8 mouse cellular contexts compared by ENCODE assay signal in the genomic region with DNA sequence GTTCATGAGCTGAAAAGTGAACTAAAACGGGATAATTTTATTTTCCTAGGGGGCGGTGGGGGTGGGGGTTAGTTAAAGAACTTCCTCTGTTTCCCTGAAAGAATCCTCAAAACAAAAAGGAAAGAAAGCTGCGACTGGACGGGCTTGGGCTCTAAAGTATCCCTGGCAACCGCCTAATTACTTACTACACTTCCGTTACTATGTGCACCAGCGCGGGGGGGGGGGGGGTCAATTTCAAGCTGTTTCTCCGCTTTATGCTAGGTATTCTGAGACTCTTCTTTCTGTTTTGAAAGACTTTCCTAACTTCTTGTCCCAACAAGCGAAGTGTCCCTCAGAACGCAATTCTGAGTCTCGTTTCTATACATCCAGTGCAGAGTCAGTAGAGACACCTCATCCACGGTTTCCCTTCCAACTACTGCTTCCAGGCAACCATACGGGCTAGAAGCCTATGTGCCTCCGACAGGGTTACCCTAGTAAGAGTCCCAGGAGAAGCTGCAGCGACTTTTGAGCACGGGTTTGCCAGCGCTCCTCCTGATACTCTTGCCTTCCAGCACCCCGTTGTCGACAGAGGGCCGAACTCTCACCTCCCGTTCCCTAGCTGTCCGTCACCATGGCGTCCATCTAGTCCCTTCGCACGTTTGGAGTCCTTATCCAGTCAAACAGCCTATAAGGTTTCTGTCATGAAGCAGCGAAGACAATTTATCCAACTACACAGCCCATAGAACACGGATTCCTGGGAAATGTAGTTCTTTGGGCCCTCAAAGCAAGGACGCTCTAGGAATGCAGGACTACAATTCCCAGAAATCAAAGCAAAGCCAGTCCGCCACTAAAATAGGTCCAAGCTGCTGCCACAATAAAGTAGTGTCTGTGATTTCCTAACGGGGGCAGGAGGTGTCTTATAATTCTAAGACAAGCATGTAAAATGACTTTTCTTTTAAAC. TPM values are rescaled to one million over a fixed set of nuclear protein-coding genes. Genes with fewer than 3 reads are reported as not detected.
DNase-seq lines count a peak whose midpoint lies in the region; ATAC-seq and TF ChIP-seq lines count a peak whose summit lies in the region.

No protein-coding gene starts in this region.

- no peak for TF ChIP-seq EP300 in MEL (IDR thresholded peaks at IDR 0.05; ENCODE audit: low read depth in 1 of 2, low read length in 2 of 2)

- H3K9ac ChIP-seq in MEL (ENCODE audit: control insufficient read depth, low read depth, low read length, poor library complexity, severe bottlenecking) = peak overlapping the region; percentile 75
- H3K9ac ChIP-seq in forebrain, embryonic 14.5 days (ENCODE audit: low read length) = peak overlapping the region; percentile 70
- H3K9ac ChIP-seq in neural tube, embryonic 15.5 days (replicated peaks) = peak overlapping the region; percentile 76

- peak overlapping the region; percentile 62 for H3K4me2 ChIP-seq in forebrain, embryonic 14.5 days (ENCODE audit: low read length)
- H3K4me2 ChIP-seq in neural tube, embryonic 15.5 days = peak overlapping the region; percentile 72

- peak; percentile 96 for DNase-seq in MEL (ENCODE audit: low read depth, low spot score)
- peak; percentile 99 for DNase-seq in forebrain, embryonic 14.5 days (ENCODE audit: low spot score)
- DNase-seq in heart, postnatal 14 days = peak; percentile 65 to 80
- peak; percentile 94 for DNase-seq in layer of hippocampus, adult 11-12 months (ENCODE audit: low spot score)
- peak; percentile 84 to 93 for DNase-seq in lung, adult 18-20 months
- peak; percentile 54 for DNase-seq in urinary bladder, adult 2 months (ENCODE audit: low spot score)

- no peak for TF ChIP-seq CTCF in MEL (IDR thresholded peaks at IDR 0.05 in 2 of 3, conservative IDR thresholded peaks at IDR 0.05 in 1 of 3; ENCODE audit: control insufficient read depth in 1 of 3, insufficient read depth in 1 of 3, low read depth in 2 of 3, low read length in 3 of 3, poor library complexity in 1 of 3, severe bottlenecking in 1 of 3)

- no peak for TF ChIP-seq RAD21 in MEL (IDR thresholded peaks at IDR 0.05; ENCODE audit: low read depth, low read length)

- peak; percentile 33 to 78; a peak in 2 of 4 replicates for TF ChIP-seq POLR2A in MEL (IDR thresholded peaks at IDR 0.05; ENCODE audit: control insufficient read depth in 1 of 2, insufficient read depth in 1 of 2, low read depth in 1 of 2, low read length in 2 of 2, poor library complexity in 1 of 2)

- ATAC-seq in cerebellum, adult (ENCODE audit: insufficient number of reproducible peaks, low FRiP score, low TSS enrichment) = peak; percentile 99
- peak; percentile 99 for ATAC-seq in forebrain, embryonic 14.5 days
- peak; percentile 98 for ATAC-seq in neural tube, embryonic 15.5 days (ENCODE audit: low FRiP score)

- H3K4me3 ChIP-seq in MEL (ENCODE audit: control insufficient read depth in 1 of 2, insufficient read depth in 1 of 2, low read depth in 2 of 2, low read length in 2 of 2) = peak overlapping the region; percentile 72 to 83
- H3K4me3 ChIP-seq in forebrain, embryonic 14.5 days (ENCODE audit: low read depth, low read length) = peak overlapping the region; percentile 58
- H3K4me3 ChIP-seq in neural tube, embryonic 15.5 days (replicated peaks) = peak overlapping the region; percentile 83

- peaks cover 2 to 7% of the 10 kb centered on the region in 2 experiments; a peak in 3 of 4 replicates for H3K4me1 ChIP-seq in MEL (ENCODE audit: control insufficient read depth in 1 of 2, insufficient read depth in 2 of 2, low read length in 2 of 2)
- H3K4me1 ChIP-seq in forebrain, embryonic 14.5 days (ENCODE audit: control insufficient read depth, insufficient read depth, low read length) = peaks cover 7% of the 10 kb centered on the region; the same call in 1 of the 2 replicates
- peaks cover 12% of the 10 kb centered on the region; the same call in 1 of the 2 replicates for H3K4me1 ChIP-seq in neural tube, embryonic 15.5 days

- peak overlapping the region; percentile 29 for H3K27ac ChIP-seq in MEL (ENCODE audit: control insufficient read depth, low read depth, low read length)
- peak overlapping the region; percentile 89 for H3K27ac ChIP-seq in forebrain, embryonic 14.5 days (ENCODE audit: low read depth, low read length)
- H3K27ac ChIP-seq in neural tube, embryonic 15.5 days (replicated peaks) = peak overlapping the region; percentile 97

- under 1% methylated on average over 31 of the region's 31 CpGs for WGBS in forebrain, embryonic 14.5 days
- 1% methylated on average over 31 of the region's 31 CpGs for WGBS in neural tube, embryonic 15.5 days

- H3K36me3 ChIP-seq in MEL (ENCODE audit: control insufficient read depth in 1 of 2, insufficient read depth in 2 of 2, low read length in 2 of 2) = peaks cover 0 to 10% of the 10 kb centered on the region in 2 experiments; a peak in 2 of 4 replicates
- H3K36me3 ChIP-seq in forebrain, embryonic 14.5 days (ENCODE audit: control insufficient read depth, insufficient read depth, low read length) = no peaks in the 10 kb centered on the region
- no peaks in the 10 kb centered on the region for H3K36me3 ChIP-seq in neural tube, embryonic 15.5 days

- peaks cover 0 to 2% of the 10 kb centered on the region in 2 experiments; a peak in 2 of 4 replicates for H3K27me3 ChIP-seq in MEL (ENCODE audit: control insufficient read depth in 1 of 2, insufficient read depth in 2 of 2, low read length in 2 of 2)
- no peaks in the 10 kb centered on the region for H3K27me3 ChIP-seq in forebrain, embryonic 14.5 days (replicated peaks; ENCODE audit: control insufficient read depth, insufficient read depth, low read length)
- H3K27me3 ChIP-seq in neural tube, embryonic 15.5 days (replicated peaks) = no peaks in the 10 kb centered on the region

- H3K79me2 ChIP-seq in MEL (ENCODE audit: control insufficient read depth, insufficient read depth, low read length, poor library complexity) = no peaks in the 10 kb centered on the region

- intact Hi-C loops in heart, postnatal 14 days (cut with DNase I) = no loop called here

- no peaks in the 10 kb centered on the region for H3K9me3 ChIP-seq in MEL (replicated peaks; ENCODE audit: insufficient read depth, low read length)
- H3K9me3 ChIP-seq in forebrain, embryonic 14.5 days (replicated peaks; ENCODE audit: control insufficient read depth, low read length) = no peaks in the 10 kb centered on the region
- no peaks in the 10 kb centered on the region for H3K9me3 ChIP-seq in neural tube, embryonic 15.5 days (replicated peaks)

TF ChIP-seq in MEL, 35 proteins besides CTCF, POLR2A, EP300 and RAD21 (continues in another document):
- TF ChIP-seq GATA1 (IDR thresholded peaks at IDR 0.05; ENCODE audit: low read depth, low read length) = peak; percentile 45; the same call in 1 of the 2 replicates
- no peak for TF ChIP-seq UBTF (IDR thresholded peaks at IDR 0.05; ENCODE audit: borderline replicate concordance, insufficient read depth, low read depth, low read length)
- TF ChIP-seq NELFE (IDR thresholded peaks at IDR 0.05; ENCODE audit: low read depth, low read length) = peak; percentile 61
- TF ChIP-seq KAT2A (conservative IDR thresholded peaks at IDR 0.05; ENCODE audit: low read depth, low read length) = peak; percentile 97
- no peak for TF ChIP-seq ZMIZ1 (IDR thresholded peaks at IDR 0.05; ENCODE audit: low read depth, low read length)
- TF ChIP-seq HCFC1 (IDR thresholded peaks at IDR 0.05; ENCODE audit: low read depth, low read length) = peak; percentile 100
- TF ChIP-seq JUND (IDR thresholded peaks at IDR 0.05; ENCODE audit: low read depth, low read length) = no peak
- TF ChIP-seq TBP (IDR thresholded peaks at IDR 0.05; ENCODE audit: low read depth, low read length) = peak; percentile 79; the same call in 1 of the 2 replicates
- TF ChIP-seq ZC3H11A (IDR thresholded peaks at IDR 0.05; ENCODE audit: low read depth, low read length) = no peak
- TF ChIP-seq ELF1 (IDR thresholded peaks at IDR 0.05; ENCODE audit: low read depth, low read length) = peak; percentile 42; the same call in 1 of the 2 replicates
- no peak for TF ChIP-seq ZNF384 (IDR thresholded peaks at IDR 0.05; ENCODE audit: low read depth, low read length)

RNA-seq across cellular contexts. Expression of a gene that starts 4.0 kb away (rescaled TPM):
- total RNA-seq in MEL (2012; rRNA removed) = not detected in 2 replicates
- not detected for polyA plus RNA-seq in MEL (2012; ENCODE audit: insufficient read depth in 1 of 2, insufficient read length in 2 of 2, low read depth in 1 of 2, low replicate concordance in 2 of 2, missing spikeins in 1 of 2)
- 0.14 TPM in 1 of 2 replicates, not detected in the other for polyA plus RNA-seq in forebrain, embryonic 14.5 days (2014; fragmentation: Nextera tagmentation; extraction: Ambion mirVana)
- 1 to 10 TPM in 1 of 2 experiments, under 1 TPM in 1; 0.14 to 2.4 TPM for total RNA-seq in heart, postnatal 14 days (2021)
- 13.1 TPM in 1 of 2 replicates, not detected in the other for polyA plus RNA-seq in neural tube, embryonic 15.5 days (2015; fragmentation: Nextera tagmentation; extraction: Ambion mirVana)
- polyA plus RNA-seq in urinary bladder, adult 2 months (2012; rRNA removed) = 0.04 and 0.06 TPM in 2 replicates

RNA-seq across cellular contexts. Expression of a gene that starts 20.7 kb away (rescaled TPM):
- total RNA-seq in MEL (2012; rRNA removed) = under 0.01 TPM in 1 of 2 replicates, not detected in the other
- polyA plus RNA-seq in MEL (2012; ENCODE audit: insufficient read depth in 1 of 2, insufficient read length in 2 of 2, low read depth in 1 of 2, low replicate concordance in 2 of 2, missing spikeins in 1 of 2) = not detected
- 0.07 and 0.13 TPM in 2 replicates for polyA plus RNA-seq in forebrain, embryonic 14.5 days (2014; fragmentation: Nextera tagmentation; extraction: Ambion mirVana)
- 10 to 100 TPM in 1 of 2 experiments, 1 to 10 TPM in 1; 1.1 to 29.2 TPM for total RNA-seq in heart, postnatal 14 days (2021)
- 0.04 and 11.6 TPM in 2 replicates for polyA plus RNA-seq in neural tube, embryonic 15.5 days (2015; fragmentation: Nextera tagmentation; extraction: Ambion mirVana)
- not detected in 2 replicates for polyA plus RNA-seq in urinary bladder, adult 2 months (2012; rRNA removed)

RNA-seq across cellular contexts. Expression of a gene that starts 20.8 kb away (rescaled TPM):
- total RNA-seq in MEL (2012; rRNA removed) = 30.6 and 31.2 TPM in 2 replicates
- 10 to 100 TPM in 1 of 2 experiments, not detected in 1; 22.4 TPM for polyA plus RNA-seq in MEL (2012; ENCODE audit: insufficient read depth in 1 of 2, insufficient read length in 2 of 2, low read depth in 1 of 2, low replicate concordance in 2 of 2, missing spikeins in 1 of 2)
- polyA plus RNA-seq in forebrain, embryonic 14.5 days (2014; fragmentation: Nextera tagmentation; extraction: Ambion mirVana) = 50.2 and 58.8 TPM in 2 replicates
- 10 to 100 TPM; 69.2 to 69.8 TPM for total RNA-seq in heart, postnatal 14 days (2021)
- 50.1 and 53.8 TPM in 2 replicates for polyA plus RNA-seq in neural tube, embryonic 15.5 days (2015; fragmentation: Nextera tagmentation; extraction: Ambion mirVana)
- polyA plus RNA-seq in urinary bladder, adult 2 months (2012; rRNA removed) = 44.8 and 54.1 TPM in 2 replicates

RNA-seq across cellular contexts. Expression of a gene that starts 49.7 kb away (rescaled TPM):
- 11.8 and 12.7 TPM in 2 replicates for total RNA-seq in MEL (2012; rRNA removed)
- polyA plus RNA-seq in MEL (2012; ENCODE audit: insufficient read depth in 1 of 2, insufficient read length in 2 of 2, low read depth in 1 of 2, low replicate concordance in 2 of 2, missing spikeins in 1 of 2) = 10 to 100 TPM in 1 of 2 experiments, not detected in 1; 18.0 TPM
- 12.8 and 13.1 TPM in 2 replicates for polyA plus RNA-seq in forebrain, embryonic 14.5 days (2014; fragmentation: Nextera tagmentation; extraction: Ambion mirVana)
- total RNA-seq in heart, postnatal 14 days (2021) = 10 to 100 TPM; 10.7 to 11.5 TPM
- 4.0 and 5.5 TPM in 2 replicates for polyA plus RNA-seq in neural tube, embryonic 15.5 days (2015; fragmentation: Nextera tagmentation; extraction: Ambion mirVana)
- polyA plus RNA-seq in urinary bladder, adult 2 months (2012; rRNA removed) = 11.5 and 12.0 TPM in 2 replicates

Comparison
In these comparisons a context has a peak if more than half of its experiments do, and no peak if none do; other contexts are left out.
1. Peak in every context shown above with its lines: DNase-seq, ATAC-seq, H3K4me3 ChIP-seq and H3K27ac ChIP-seq.
2. H3K27ac ChIP-seq: peak in every context shown above with its lines; median percentile 97 in neural tube, embryonic 15.5 days; 89 in forebrain, embryonic 14.5 days; 29 in MEL.